Mouse (Mus musculus) spleen, adult 2 months (tissue): ENCODE measurements around the gene Cttnbp2.

Experiments
- CTCF ChIP-seq: fragments of 200-500 bp; IDR thresholded peaks from 2 replicates; pipeline ENCODE4 v1.5.1; 2011; ENCODE audit warnings: mild to moderate bottlenecking, inconsistent platforms; ENCODE audit not compliant: insufficient read depth, insufficient read length, insufficient replicate concordance; ENCODE audit errors: extremely low read depth
- POLR2A ChIP-seq: fragments of 200-500 bp; IDR thresholded peaks from 2 replicates; pipeline ENCODE4 v1.6.1; 2011; ENCODE audit warnings: low read depth, low read length, inconsistent platforms

DNA sequence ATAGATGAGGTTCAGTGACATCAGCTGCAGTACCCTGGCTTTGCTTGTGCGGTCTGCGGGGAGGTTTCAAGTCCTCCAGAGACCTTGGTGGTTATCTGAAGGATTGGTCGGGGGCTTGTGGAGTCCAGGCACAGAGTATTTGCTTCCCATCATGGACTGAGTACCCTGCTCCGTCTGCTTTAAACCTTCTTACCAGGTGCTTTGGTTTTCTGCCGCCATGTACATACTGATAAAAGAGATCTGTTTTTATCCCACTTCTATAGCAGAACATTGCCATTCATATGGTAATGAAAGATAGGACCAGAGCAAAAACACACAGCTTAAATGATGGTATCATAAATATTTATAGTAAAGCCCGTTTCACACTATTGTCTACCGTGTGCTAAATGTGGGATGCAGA lies 67.7 kb downstream of the Cttnbp2 start:
- TF ChIP-seq POLR2A (no peak), CTCF (no peak)
